Mouse (Mus musculus) heart, embryonic 10.5 days (tissue): Measurements from ENCODE around the gene Slx1b. TPM values are rescaled to one million over a fixed set of nuclear protein-coding genes. Genes with fewer than 3 reads are reported as not detected.

Experiments used
- DNase-seq: peaks from one replicate; pipeline ENCODE4 v3.0.0-alpha.2; 2017; ENCODE audit warnings: low spot score
- H3K27ac ChIP-seq: fragments of 300-500 bp; sonication (generic); 2 replicates; pipeline ENCODE4 v1.5.1; 2016; ENCODE audit warnings: mild to moderate bottlenecking
- H3K27me3 ChIP-seq: fragments of 300-500 bp; sonication (generic); 2 replicates; pipeline ENCODE4 v1.6.1; 2016; ENCODE audit warnings: mild to moderate bottlenecking; ENCODE audit not compliant: poor library complexity, insufficient read depth, severe bottlenecking
- H3K36me3 ChIP-seq: fragments of 300-500 bp; sonication (generic); 2 replicates; pipeline ENCODE4 v1.6.1; 2016; ENCODE audit warnings: mild to moderate bottlenecking, moderate library complexity
- H3K4me1 ChIP-seq: fragments of 300-500 bp; sonication (generic); 2 replicates; pipeline ENCODE4 v1.6.1; 2016; ENCODE audit warnings: mild to moderate bottlenecking
- H3K4me3 ChIP-seq: fragments of 300-500 bp; sonication (generic); 2 replicates; pipeline ENCODE4 v1.5.1; 2016; ENCODE audit warnings: mild to moderate bottlenecking, moderate library complexity
- H3K9me3 ChIP-seq: fragments of 300-500 bp; sonication (generic); 2 replicates; pipeline ENCODE4 v1.6.1; 2016; ENCODE audit warnings: mild to moderate bottlenecking, moderate library complexity
- WGBS: fragments of 180-500 bp; shearing (Covaris S2); methylation state at CpG from one replicate; pipeline ENCODE4 v1.1.7; 2016; 5-methylcytosine and 5-hydroxymethylcytosine counted together
- polyA plus RNA-seq: library from polyadenylated mRNA; unstranded; fragments of >200 nt; fragmentation: Nextera tagmentation; extraction: Ambion mirVana; gene quantifications from 2 replicates; pipeline ENCODE4 v1.2.1, GENCODE M21; 2016

The Slx1b gene
- polyA plus RNA-seq, 1 experiment from 2014 or later = 8.8 TPM

DNA sequence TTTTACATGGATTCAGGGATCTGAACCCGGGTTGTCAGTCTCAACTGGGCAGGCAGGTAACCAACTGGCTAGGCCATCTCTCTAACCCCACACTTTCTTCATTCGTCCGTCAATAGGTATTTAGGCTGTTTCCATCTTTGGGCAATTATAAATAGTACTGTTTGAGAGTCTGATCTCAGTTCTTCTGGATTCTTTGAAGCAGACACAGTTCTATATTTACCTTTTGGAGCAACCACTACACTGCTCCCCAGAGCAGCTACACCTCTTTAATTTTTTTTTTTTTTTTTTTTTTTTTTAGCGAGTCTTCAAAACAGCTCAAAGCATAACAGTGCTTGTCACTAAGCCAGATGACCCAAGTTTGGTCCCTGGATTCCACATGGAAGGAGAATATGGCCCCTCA, 20.1 kb upstream of the Slx1b start:
- no peaks in the 10 kb centered on the region for H3K4me1 ChIP-seq
- 75% methylated on average over 4 of the region's 4 CpGs for WGBS
- H3K9me3 ChIP-seq = no peaks in the 10 kb centered on the region
- no peak for DNase-seq
- no peaks in the 10 kb centered on the region for H3K27me3 ChIP-seq
- no peaks in the 10 kb centered on the region for H3K36me3 ChIP-seq
- H3K4me3 ChIP-seq = no peak overlapping the region
- H3K27ac ChIP-seq = no peak overlapping the region

DNA sequence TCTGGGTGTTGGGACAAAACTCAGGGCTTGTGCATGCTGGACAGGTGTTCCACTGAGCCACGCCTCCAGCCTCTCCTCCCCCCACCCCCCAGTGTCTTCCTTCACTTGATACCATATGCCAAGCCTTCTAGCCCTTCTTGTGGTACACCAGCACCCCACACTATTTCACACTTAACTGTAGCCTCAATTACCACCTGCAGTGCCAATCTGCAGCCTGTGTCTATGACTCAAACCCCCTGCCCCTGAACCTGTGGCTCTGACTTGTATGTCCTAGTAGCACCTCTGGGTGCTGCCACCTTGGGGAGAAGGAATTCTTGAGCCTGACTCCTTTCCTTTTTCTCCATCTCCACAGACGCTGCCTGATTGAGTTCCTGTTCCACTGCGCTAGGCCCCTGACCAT, 16.3 kb upstream of the Slx1b start:
- Histone ChIP-seq H3K4me1 (no peaks in the 10 kb centered on the region), H3K36me3 (no peaks in the 10 kb centered on the region), H3K9me3 (peaks cover 7% of the 10 kb centered on the region; the same call in 1 of the 2 replicates), H3K4me3 (no peak overlapping the region), H3K27me3 (peaks cover 4% of the 10 kb centered on the region), H3K27ac (no peak overlapping the region)
- 71% methylated on average over 3 of the region's 3 CpGs for WGBS
- no peak for DNase-seq

GRCm38 (mm10) chr7:126710266-126710665, 14.7 kb upstream of the Slx1b start:
- Histone ChIP-seq H3K4me1 (no peaks in the 10 kb centered on the region), H3K36me3 (no peaks in the 10 kb centered on the region), H3K27ac (no peak overlapping the region), H3K4me3 (no peak overlapping the region), H3K9me3 (peaks cover 7% of the 10 kb centered on the region; the same call in 1 of the 2 replicates), H3K27me3 (peaks cover 17% of the 10 kb centered on the region)
- no peak for DNase-seq
- WGBS = 76% methylated on average over 4 of the region's 4 CpGs

- no peak overlapping the region for H3K4me3 ChIP-seq
These were observed 12.8 kb upstream of the Slx1b start for GRCm38 (mm10) chr7:126708175-126708952.

DNA sequence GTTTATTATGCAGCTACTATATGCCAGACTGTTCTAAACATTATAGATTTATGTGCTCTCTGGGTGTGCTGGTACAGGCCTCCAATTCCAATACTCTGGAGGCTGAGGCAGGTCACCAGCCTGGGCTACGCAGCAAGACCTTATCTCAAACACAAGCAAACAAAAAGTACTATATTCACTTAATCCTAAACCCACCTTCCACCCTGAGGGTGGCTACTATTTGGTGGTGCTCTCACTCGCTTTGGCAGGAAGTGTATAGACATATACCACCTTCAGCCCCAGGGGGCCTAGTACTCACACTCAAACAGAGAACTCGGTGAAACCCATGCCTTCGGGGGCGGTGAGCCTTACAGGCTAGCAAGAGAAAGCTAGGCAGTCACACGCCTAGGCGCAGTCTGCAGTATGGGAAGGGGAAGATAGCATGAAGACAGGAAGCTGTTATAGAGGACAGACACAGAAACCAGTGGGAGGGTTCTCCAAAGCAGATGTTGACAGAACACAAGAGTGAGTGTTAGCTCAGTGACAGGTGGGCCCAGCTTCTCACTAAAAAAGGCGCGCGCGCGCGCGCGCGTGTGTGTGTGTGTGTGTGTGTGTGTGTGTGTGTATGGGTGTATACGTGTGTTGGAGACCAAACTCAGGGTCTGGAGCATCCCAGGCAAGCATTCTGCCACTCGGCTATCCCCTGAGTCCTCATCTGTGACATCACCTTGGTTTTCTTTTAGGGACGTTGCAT, 12.0 kb upstream of the Slx1b start, which contains the start of gene Coro1a:
Gene Coro1a (minus strand): TSS at position 346 of the 733 bp plus-strand sequence.
- WGBS = 84% methylated on average over 19 of the region's 19 CpGs
- DNase-seq = no peak
- Histone ChIP-seq H3K27ac (no peak within 1 kb of the TSS), H3K4me3 (no peak within 1 kb of the TSS), H3K27me3 (peaks cover 43% of the 10 kb centered on the region), H3K9me3 (peaks cover 7% of the 10 kb centered on the region; the same call in 1 of the 2 replicates), H3K36me3 (no peaks in the 10 kb centered on the region), H3K4me1 (peaks cover 17% of the 10 kb centered on the region)

More at GRCm38 (mm10) chr7:126708175-126708952, 12.8 kb upstream of the Slx1b start:
- WGBS = 80% methylated on average over 10 of the region's 10 CpGs
- peaks cover 7% of the 10 kb centered on the region; the same call in 1 of the 2 replicates for H3K9me3 ChIP-seq
- H3K36me3 ChIP-seq = no peaks in the 10 kb centered on the region
- peaks cover 35% of the 10 kb centered on the region for H3K27me3 ChIP-seq
- peaks cover 17% of the 10 kb centered on the region for H3K4me1 ChIP-seq
- H3K27ac ChIP-seq = no peak overlapping the region
- DNase-seq = no peak

- peaks cover 6% of the 10 kb centered on the region; the same call in 1 of the 2 replicates for H3K9me3 ChIP-seq
- H3K4me3 ChIP-seq = peak overlapping the region; percentile 62
- H3K27ac ChIP-seq = 0 out of 2 replicates have a peak overlapping the region, but pooled peaks have one; percentile 43
- 0 out of 2 replicates have a peak, but pooled peaks cover 3% of the 10 kb centered on the region for H3K36me3 ChIP-seq
- H3K4me1 ChIP-seq = peaks cover 35% of the 10 kb centered on the region
- H3K27me3 ChIP-seq = peaks cover 54% of the 10 kb centered on the region
- WGBS = 3% methylated on average over 39 of the region's 39 CpGs
- peak; percentile 82 for DNase-seq
These were observed 8.8 kb upstream of the Slx1b start for GRCm38 (mm10) chr7:126704121-126704980.

GRCm38 (mm10) chr7:126703757-126704077, 8.1 kb upstream of the Slx1b start:
- Histone ChIP-seq H3K36me3 (0 out of 2 replicates have a peak, but pooled peaks cover 3% of the 10 kb centered on the region), H3K9me3 (no peaks in the 10 kb centered on the region), H3K27me3 (peaks cover 54% of the 10 kb centered on the region), H3K4me3 (no peak overlapping the region; the same call in 1 of the 2 replicates), H3K27ac (no peak overlapping the region), H3K4me1 (peaks cover 37% of the 10 kb centered on the region)
- 27% methylated on average over 7 of the region's 7 CpGs for WGBS
- no peak for DNase-seq

- 74% methylated on average over 12 of the region's 12 CpGs for WGBS
- no peak overlapping the region for H3K27ac ChIP-seq
- H3K36me3 ChIP-seq = 0 out of 2 replicates have a peak, but pooled peaks cover 3% of the 10 kb centered on the region
- no peak for DNase-seq
- H3K27me3 ChIP-seq = peaks cover 54% of the 10 kb centered on the region
- no peaks in the 10 kb centered on the region for H3K9me3 ChIP-seq
- H3K4me1 ChIP-seq = peaks cover 37% of the 10 kb centered on the region
- H3K4me3 ChIP-seq = no peak overlapping the region
These were observed 7.5 kb upstream of the Slx1b start for GRCm38 (mm10) chr7:126702861-126703756.

DNA sequence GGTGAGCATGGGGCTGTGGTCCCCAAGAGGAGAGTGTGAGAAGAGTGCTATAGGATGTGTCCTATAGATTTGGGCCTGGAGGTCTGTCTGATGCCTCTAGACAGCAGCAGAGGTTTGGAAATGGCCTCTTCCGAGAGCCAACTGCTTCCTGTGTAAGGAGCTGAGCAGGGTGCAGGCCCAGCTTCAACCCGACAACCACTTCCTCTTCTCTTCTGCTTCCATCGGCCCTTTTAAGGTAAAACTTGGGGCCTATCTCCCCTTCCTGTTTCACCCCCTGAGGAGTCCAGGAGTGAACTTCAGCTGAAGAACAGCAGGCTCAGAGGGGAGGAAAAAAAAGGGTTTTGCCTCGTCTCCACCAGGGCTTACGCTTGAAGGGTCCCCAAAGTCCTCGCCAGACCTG, 6.8 kb upstream of the Slx1b start:
- H3K4me3 ChIP-seq = no peak overlapping the region
- H3K27ac ChIP-seq = no peak overlapping the region
- H3K4me1 ChIP-seq = peaks cover 40% of the 10 kb centered on the region
- no peaks in the 10 kb centered on the region for H3K9me3 ChIP-seq
- no peak for DNase-seq
- 64% methylated on average over 6 of the region's 6 CpGs for WGBS
- peaks cover 9% of the 10 kb centered on the region; the same call in 1 of the 2 replicates for H3K36me3 ChIP-seq
- peaks cover 50% of the 10 kb centered on the region for H3K27me3 ChIP-seq

DNA sequence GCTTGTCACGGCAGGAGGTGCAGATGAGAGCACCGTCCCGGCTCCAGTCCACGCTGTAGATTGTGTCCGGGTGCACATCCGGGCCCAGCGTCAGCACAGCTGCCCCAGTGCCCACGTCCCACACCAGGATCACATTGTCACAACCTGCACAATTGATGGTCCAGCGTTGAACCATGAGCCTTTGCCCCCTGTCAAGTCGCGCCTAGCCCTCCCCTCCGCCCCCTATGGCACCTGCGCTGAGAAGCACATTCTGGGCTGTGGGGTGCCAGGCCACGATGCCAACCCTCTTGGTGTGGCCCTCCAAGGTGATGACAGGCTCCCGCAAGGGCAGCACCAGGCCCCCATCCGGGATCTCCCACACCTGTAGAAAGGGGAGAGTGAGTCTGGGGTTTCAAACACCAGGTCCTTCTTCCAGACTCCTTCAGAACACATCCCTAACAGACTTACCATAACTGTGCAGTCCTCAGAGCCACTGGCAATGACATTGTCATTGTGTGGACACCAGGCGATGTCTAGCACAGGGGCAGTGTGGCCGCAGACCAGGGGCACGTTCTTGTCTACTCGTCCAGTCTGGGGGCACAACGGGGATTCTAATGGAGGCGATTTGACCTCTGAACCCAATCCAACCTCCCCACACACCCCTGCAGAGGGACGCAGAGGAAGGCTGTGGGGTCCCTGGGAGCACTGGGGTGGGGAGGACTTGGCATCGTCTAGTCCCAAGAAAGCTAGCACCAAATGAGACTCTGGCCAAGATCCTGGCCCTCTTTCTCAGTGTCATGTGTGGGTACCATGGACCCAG, 6.2 kb upstream of the Slx1b start:
- Histone ChIP-seq H3K4me1 (peaks cover 46% of the 10 kb centered on the region), H3K9me3 (no peaks in the 10 kb centered on the region), H3K4me3 (peak overlapping the region; percentile 8; the same call in 1 of the 2 replicates), H3K36me3 (peaks cover 11% of the 10 kb centered on the region; the same call in 1 of the 2 replicates), H3K27me3 (peaks cover 50% of the 10 kb centered on the region), H3K27ac (no peak overlapping the region)
- no peak for DNase-seq
- 56% methylated on average over 24 of the region's 24 CpGs for WGBS

GRCm38 (mm10) chr7:126701070-126701469, 5.5 kb upstream of the Slx1b start:
- peak; percentile 93 for DNase-seq
- peaks cover 51% of the 10 kb centered on the region for H3K4me1 ChIP-seq
- H3K27ac ChIP-seq = no peak overlapping the region
- peak overlapping the region; percentile 8; the same call in 1 of the 2 replicates for H3K4me3 ChIP-seq
- WGBS = 3% methylated on average over 11 of the region's 11 CpGs
- peaks cover 45% of the 10 kb centered on the region for H3K27me3 ChIP-seq
- H3K9me3 ChIP-seq = no peaks in the 10 kb centered on the region
- peaks cover 11% of the 10 kb centered on the region; the same call in 1 of the 2 replicates for H3K36me3 ChIP-seq
